Mouse (Mus musculus): ENCODE measurements around the gene Cux2. TPM values are rescaled to one million over a fixed set of nuclear protein-coding genes. Genes with fewer than 3 reads are reported as not detected.

Cux2 gene
- total and polyA plus RNA-seq, 3 experiments = 1.4 to 3.5 TPM; not detected in 1

DNA sequence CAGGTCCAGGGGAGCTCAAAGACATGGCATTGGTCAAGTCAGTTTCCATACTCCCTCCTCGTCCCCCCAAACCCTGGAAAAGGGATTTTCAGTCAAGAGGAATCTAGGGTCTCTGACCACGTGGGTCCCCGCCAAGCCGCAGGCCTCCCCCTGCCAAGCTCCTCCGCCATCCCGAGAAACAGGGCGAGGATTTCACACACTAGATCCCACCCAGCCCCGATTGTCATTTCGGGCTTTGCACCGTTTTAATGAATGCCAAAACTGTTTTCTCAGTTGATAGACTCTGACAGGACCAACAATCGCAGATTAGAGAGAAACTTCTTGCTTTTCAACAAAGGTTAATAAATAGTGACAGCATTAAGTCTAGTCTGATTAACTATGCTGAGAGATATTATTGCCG, 55.1 kb downstream of the Cux2 start:
- no peak for TF ChIP-seq MAFK (IDR thresholded peaks at IDR 0.05; ENCODE audit: borderline replicate concordance, low read depth, low read length)
- no peak for TF ChIP-seq E2F4 (IDR thresholded peaks at IDR 0.05; ENCODE audit: borderline replicate concordance, low read depth, low read length)
- no peak for TF ChIP-seq CTCF (IDR thresholded peaks at IDR 0.05 in 2 of 3, conservative IDR thresholded peaks at IDR 0.05 in 1 of 3; ENCODE audit: control insufficient read depth in 1 of 3, insufficient read depth in 1 of 3, low read depth in 2 of 3, low read length in 3 of 3, poor library complexity in 1 of 3, severe bottlenecking in 1 of 3)
- no peak for TF ChIP-seq MAX (IDR thresholded peaks at IDR 0.05; ENCODE audit: low read length)
- no peak for TF ChIP-seq SMC3 (IDR thresholded peaks at IDR 0.05; ENCODE audit: low read depth, low read length)
- no peak for TF ChIP-seq NRF1 (IDR thresholded peaks at IDR 0.05; ENCODE audit: insufficient read depth, low read depth, low read length, poor library complexity, severe bottlenecking)
- no peak for TF ChIP-seq NELFE (IDR thresholded peaks at IDR 0.05; ENCODE audit: low read depth, low read length)
- no peak for TF ChIP-seq TAL1 (IDR thresholded peaks at IDR 0.05; ENCODE audit: low read length)
- no peak for TF ChIP-seq RCOR1 (IDR thresholded peaks at IDR 0.05; ENCODE audit: low read depth, low read length)
- TF ChIP-seq EP300 (IDR thresholded peaks at IDR 0.05; ENCODE audit: low read depth in 1 of 2, low read length in 2 of 2) = no peak
- no peak for TF ChIP-seq POLR2AphosphoS5 (IDR thresholded peaks at IDR 0.05; ENCODE audit: borderline replicate concordance, low read depth, low read length)
- no peak for TF ChIP-seq BHLHE40 (IDR thresholded peaks at IDR 0.05; ENCODE audit: borderline replicate concordance, low read depth, low read length)
- TF ChIP-seq ZMIZ1 (IDR thresholded peaks at IDR 0.05; ENCODE audit: low read depth, low read length) = no peak
- TF ChIP-seq TCF12 (IDR thresholded peaks at IDR 0.05; ENCODE audit: low read depth, low read length) = no peak
- no peak for TF ChIP-seq USF1 (IDR thresholded peaks at IDR 0.05; ENCODE audit: low read depth, low read length)
- TF ChIP-seq ZNF384 (IDR thresholded peaks at IDR 0.05; ENCODE audit: low read depth, low read length) = no peak
- no peak for DNase-seq (ENCODE audit: low read depth, low spot score)
- H3K79me2 ChIP-seq (ENCODE audit: control insufficient read depth, insufficient read depth, low read length, poor library complexity) = no peaks in the 10 kb centered on the region
- no peak overlapping the region for H3K4me3 ChIP-seq (ENCODE audit: control insufficient read depth in 1 of 2, insufficient read depth in 1 of 2, low read depth in 2 of 2, low read length in 2 of 2)
- H3K27me3 ChIP-seq (ENCODE audit: control insufficient read depth in 1 of 2, insufficient read depth in 2 of 2, low read length in 2 of 2) = no peaks in the 10 kb centered on the region
- H3K4me1 ChIP-seq (ENCODE audit: control insufficient read depth in 1 of 2, insufficient read depth in 2 of 2, low read length in 2 of 2) = peaks cover 0 to 4% of the 10 kb centered on the region in 2 experiments; a peak in 1 of 4 replicates
- H3K36me3 ChIP-seq (ENCODE audit: control insufficient read depth in 1 of 2, insufficient read depth in 2 of 2, low read length in 2 of 2) = peaks cover 0 to 2% of the 10 kb centered on the region in 2 experiments; a peak in 1 of 4 replicates
- H3K9ac ChIP-seq (ENCODE audit: control insufficient read depth, low read depth, low read length, poor library complexity, severe bottlenecking) = no peak overlapping the region
- no peak overlapping the region for H3K27ac ChIP-seq (ENCODE audit: control insufficient read depth, low read depth, low read length)
- H3K9me3 ChIP-seq (replicated peaks; ENCODE audit: insufficient read depth, low read length) = no peaks in the 10 kb centered on the region

DNA sequence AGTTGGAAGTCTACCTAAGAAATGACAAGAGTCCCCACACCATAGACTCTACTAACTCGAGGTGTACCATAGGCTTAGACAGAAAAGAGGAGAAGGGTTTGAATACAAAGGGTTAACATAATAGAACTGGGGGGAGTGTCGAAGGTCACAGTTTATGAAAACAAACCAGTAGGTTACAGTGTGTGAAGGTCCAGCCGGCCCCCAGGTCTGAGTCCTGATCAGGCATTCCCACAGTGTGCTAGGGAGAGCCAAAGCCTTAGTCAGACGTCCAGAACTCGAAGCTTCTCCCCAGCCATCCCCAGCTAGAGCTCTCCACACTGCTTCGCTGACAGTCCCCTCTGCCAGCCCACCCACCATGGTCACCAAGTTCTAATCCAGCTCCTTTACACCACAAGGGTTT, 58.0 kb downstream of the Cux2 start:
- no peak overlapping the region for H3K9ac ChIP-seq (ENCODE audit: control insufficient read depth, low read depth, low read length, poor library complexity, severe bottlenecking)
- no peak for DNase-seq (ENCODE audit: low read depth, low spot score)
- no peak overlapping the region for H3K27ac ChIP-seq (ENCODE audit: control insufficient read depth, low read depth, low read length)
- TF ChIP-seq CTCF (IDR thresholded peaks at IDR 0.05 in 2 of 3, conservative IDR thresholded peaks at IDR 0.05 in 1 of 3; ENCODE audit: control insufficient read depth in 1 of 3, insufficient read depth in 1 of 3, low read depth in 2 of 3, low read length in 3 of 3, poor library complexity in 1 of 3, severe bottlenecking in 1 of 3) (no peak), USF1 (IDR thresholded peaks at IDR 0.05; ENCODE audit: low read depth, low read length) (no peak), MEF2A (IDR thresholded peaks at IDR 0.05; ENCODE audit: extremely low read depth, insufficient replicate concordance, low read depth, low read length, poor library complexity, severe bottlenecking) (no peak), TBP (IDR thresholded peaks at IDR 0.05; ENCODE audit: low read depth, low read length) (no peak), UBTF (IDR thresholded peaks at IDR 0.05; ENCODE audit: borderline replicate concordance, insufficient read depth, low read depth, low read length) (no peak), ETS1 (IDR thresholded peaks at IDR 0.05; ENCODE audit: low read depth, low read length) (no peak), MAFK (IDR thresholded peaks at IDR 0.05; ENCODE audit: borderline replicate concordance, low read depth, low read length) (no peak), ZNF384 (IDR thresholded peaks at IDR 0.05; ENCODE audit: low read depth, low read length) (no peak), ZKSCAN1 (IDR thresholded peaks at IDR 0.05; ENCODE audit: low read depth, low read length) (no peak), POLR2A (IDR thresholded peaks at IDR 0.05; ENCODE audit: control insufficient read depth in 1 of 2, insufficient read depth in 1 of 2, low read depth in 1 of 2, low read length in 2 of 2, poor library complexity in 1 of 2) (no peak), BHLHE40 (IDR thresholded peaks at IDR 0.05; ENCODE audit: borderline replicate concordance, low read depth, low read length) (no peak), ELF1 (IDR thresholded peaks at IDR 0.05; ENCODE audit: low read depth, low read length) (no peak), ZC3H11A (IDR thresholded peaks at IDR 0.05; ENCODE audit: low read depth, low read length) (no peak)
- H3K27me3 ChIP-seq (ENCODE audit: control insufficient read depth in 1 of 2, insufficient read depth in 2 of 2, low read length in 2 of 2) = no peaks in the 10 kb centered on the region
- no peaks in the 10 kb centered on the region for H3K9me3 ChIP-seq (replicated peaks; ENCODE audit: insufficient read depth, low read length)
- H3K4me1 ChIP-seq (ENCODE audit: control insufficient read depth in 1 of 2, insufficient read depth in 2 of 2, low read length in 2 of 2) = peaks cover 0 to 2% of the 10 kb centered on the region in 2 experiments; a peak in 1 of 4 replicates
- no peaks in the 10 kb centered on the region for H3K79me2 ChIP-seq (ENCODE audit: control insufficient read depth, insufficient read depth, low read length, poor library complexity)
- H3K4me3 ChIP-seq (ENCODE audit: control insufficient read depth in 1 of 2, insufficient read depth in 1 of 2, low read depth in 2 of 2, low read length in 2 of 2) = no peak overlapping the region
- H3K36me3 ChIP-seq (ENCODE audit: control insufficient read depth in 1 of 2, insufficient read depth in 2 of 2, low read length in 2 of 2) = peaks cover 0 to under 1% of the 10 kb centered on the region in 2 experiments; a peak in 1 of 4 replicates
